Comparison of ENCODE assay signal across 11 mouse cellular contexts in genomic region chr2:170106000-170106399, GRCm38 (mm10).
"Had no signal": no experiment of that assay in that cellular context is flagged by ENCODE, and none has a peak within 500 bp of the region (broad histone marks: within the 10 kb centered on the region; RNA-seq: fewer than 3 reads in every experiment).

No protein-coding gene starts in this region.

- H3K27ac ChIP-seq: kidney, embryonic 15.5 days; left cerebral cortex, adult 2 months; liver, embryonic 13.5 days; midbrain, embryonic 13.5 days had no signal

- H3K4me3 ChIP-seq: kidney, embryonic 15.5 days; left cerebral cortex, adult 2 months; liver, embryonic 13.5 days; midbrain, embryonic 13.5 days had no signal

- H3K9ac ChIP-seq: kidney, embryonic 15.5 days; liver, embryonic 13.5 days; liver, postnatal 0 days; midbrain, embryonic 13.5 days had no signal

- H3K27me3 ChIP-seq: kidney, embryonic 15.5 days; liver, embryonic 13.5 days; midbrain, embryonic 13.5 days had no signal

- ATAC-seq: liver, postnatal 0 days; midbrain, embryonic 13.5 days had no signal

- H3K4me2 ChIP-seq: kidney, embryonic 15.5 days; liver, embryonic 13.5 days; midbrain, embryonic 13.5 days had no signal

- H3K9me3 ChIP-seq: kidney, embryonic 15.5 days; liver, embryonic 13.5 days; midbrain, embryonic 13.5 days had no signal

- DNase-seq: kidney, adult 2 months; kidney, postnatal 14 days; liver; liver, embryonic 13.5 days; liver, postnatal 0 days; lung, postnatal 14 days; right cerebral cortex, postnatal 14 days; thymus, postnatal 4 days had no signal
